Mouse (Mus musculus) liver, embryonic 14.5 days (tissue): ENCODE data around the gene Kcna2.

Experiments used
- CTCF ChIP-seq: IDR thresholded peaks from 2 replicates; pipeline ENCODE4 v1.5.1; 2016; ENCODE audit warnings: antibody characterized with exemption, low read depth, control low read depth
- EP300 ChIP-seq: IDR thresholded peaks from 2 replicates; pipeline ENCODE4 v1.6.1; 2016; ENCODE audit warnings: antibody characterized with exemption, low read depth

- TF ChIP-seq EP300: no peak
- TF ChIP-seq CTCF: no peak
These were observed 24.3 kb upstream of the Kcna2 start for GRCm38 (mm10) chr3:107076658-107077057.
